Mouse (Mus musculus): Measurements from ENCODE around the gene Slc9a1.

GRCm38 (mm10) chr4:133421989-133422388 is 52.5 kb downstream of the Slc9a1 start:
- TF ChIP-seq CTCF (IDR thresholded peaks at IDR 0.05; ENCODE audit: borderline replicate concordance, insufficient read depth, low read depth, low read length) (no peak), POLR2A (IDR thresholded peaks at IDR 0.05; ENCODE audit: borderline replicate concordance, insufficient read depth, low read length) (no peak)
